Mouse (Mus musculus) lung, adult 2 months (tissue): ENCODE measurements around the gene Cygb.

Experiments used
- CTCF ChIP-seq: fragments of 200-500 bp; IDR thresholded peaks from 2 replicates; pipeline ENCODE4 v1.5.1; 2011; ENCODE audit warnings: mild to moderate bottlenecking, low read length, control low read depth; ENCODE audit not compliant: insufficient read depth
- POLR2A ChIP-seq: fragments of 200-500 bp; IDR thresholded peaks from 2 replicates; pipeline ENCODE4 v1.6.1; 2011; ENCODE audit warnings: low read depth, mild to moderate bottlenecking, control low read depth, low read length, borderline replicate concordance; ENCODE audit errors: extremely low read depth

DNA sequence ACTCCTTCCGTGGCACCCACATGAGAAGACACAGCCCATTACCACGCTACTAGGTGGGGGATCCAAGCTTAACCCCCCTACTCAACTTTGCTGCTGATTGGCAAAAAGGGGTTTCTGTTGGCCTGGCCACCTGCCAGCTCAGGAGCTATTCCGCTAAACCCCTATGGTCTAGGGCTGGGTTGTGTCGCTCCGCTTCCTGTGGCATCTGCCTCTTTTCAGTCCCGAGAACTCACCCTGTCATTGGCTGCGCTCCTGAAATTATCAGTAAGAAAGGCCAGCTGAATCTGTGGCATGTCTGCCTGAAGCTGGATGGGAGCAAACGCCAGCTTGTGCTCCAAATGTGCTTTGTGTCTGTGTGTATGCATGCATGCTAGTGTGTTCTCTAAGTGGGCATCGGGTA lies 6.1 kb upstream of the Cygb start:
- TF ChIP-seq POLR2A: no peak
- TF ChIP-seq CTCF: no peak
